Mouse (Mus musculus) adrenal gland (tissue): ENCODE results near the gene Apbb1ip.

Experiments used
- intact Hi-C: fragments of 180-260 bp; cut with DNase I; formaldehyde crosslinking; loops from one replicate; pipeline ENCODE4 v1.15.1; 2025

The Apbb1ip gene

DNA sequence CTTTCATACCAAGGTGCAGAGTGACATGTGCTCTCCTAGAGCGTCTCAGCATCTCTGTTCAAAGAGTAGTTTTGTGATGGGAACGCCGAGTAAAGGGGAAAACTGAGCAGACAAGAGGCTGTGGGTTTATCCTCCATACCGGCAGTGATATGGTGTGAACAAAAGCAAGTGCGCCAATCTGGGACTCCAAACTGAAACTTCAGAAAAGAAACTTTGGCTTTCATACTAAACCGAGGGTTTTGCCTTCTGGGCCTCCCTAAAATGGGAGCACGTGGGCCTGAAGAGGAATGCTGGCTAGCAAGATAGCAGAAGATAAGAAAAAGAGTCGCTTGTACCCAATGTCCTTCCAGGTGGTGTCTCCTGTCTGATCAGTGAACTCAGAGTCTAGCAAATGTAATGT lies 1.3 kb downstream of the Apbb1ip start:
- intact Hi-C loops = no loop called here

DNA sequence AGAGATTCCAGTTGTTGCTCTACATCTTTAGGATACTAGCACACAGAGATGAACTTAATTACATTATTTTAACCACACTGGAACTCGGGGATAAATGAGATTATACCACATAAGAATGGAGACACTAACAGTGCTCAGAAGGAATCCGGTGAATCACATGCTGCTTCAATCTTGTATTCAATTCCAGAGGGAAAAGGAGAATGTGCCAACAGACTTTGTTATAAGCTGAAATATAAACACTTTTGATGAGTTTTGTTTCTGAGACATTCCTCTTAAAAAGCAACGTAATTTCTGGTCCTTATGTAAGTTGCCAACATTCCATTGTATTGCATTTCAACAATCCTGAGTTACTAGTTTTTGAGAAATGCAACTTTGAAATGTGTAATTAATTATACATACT lies 1.8 kb downstream of the Apbb1ip start:
- intact Hi-C loops = no loop called here

DNA sequence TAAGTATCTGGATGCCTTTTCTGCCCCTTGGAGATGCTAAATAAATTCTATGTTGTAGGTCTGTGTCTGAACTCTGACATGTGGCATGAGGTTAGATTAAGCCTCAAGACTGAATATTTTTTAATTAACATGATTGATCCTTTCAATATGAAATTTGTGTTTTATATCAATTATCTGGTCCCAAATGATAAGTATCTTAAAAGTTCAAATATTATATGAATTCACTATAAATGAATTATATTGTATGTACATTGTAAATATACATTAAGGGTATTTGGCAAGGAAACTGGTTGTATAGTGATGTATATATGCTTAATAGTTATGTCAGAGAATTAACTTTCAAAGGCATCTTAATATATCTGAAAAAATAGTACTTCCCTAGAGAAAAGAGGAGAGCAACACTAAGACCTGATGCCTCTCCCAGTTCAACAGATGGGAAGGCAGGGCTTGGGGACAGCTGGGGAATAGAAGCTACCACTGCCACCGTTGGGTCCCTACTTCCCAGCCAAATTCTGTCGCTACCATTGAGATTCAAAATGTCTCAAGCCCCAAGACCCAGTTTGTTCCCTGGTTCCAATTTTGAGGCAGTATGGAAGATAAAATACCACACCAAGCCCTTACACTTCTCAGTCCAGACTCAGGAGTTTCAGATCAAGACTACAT lies 2.8 kb downstream of the Apbb1ip start:
- intact Hi-C loops = no loop called here

DNA sequence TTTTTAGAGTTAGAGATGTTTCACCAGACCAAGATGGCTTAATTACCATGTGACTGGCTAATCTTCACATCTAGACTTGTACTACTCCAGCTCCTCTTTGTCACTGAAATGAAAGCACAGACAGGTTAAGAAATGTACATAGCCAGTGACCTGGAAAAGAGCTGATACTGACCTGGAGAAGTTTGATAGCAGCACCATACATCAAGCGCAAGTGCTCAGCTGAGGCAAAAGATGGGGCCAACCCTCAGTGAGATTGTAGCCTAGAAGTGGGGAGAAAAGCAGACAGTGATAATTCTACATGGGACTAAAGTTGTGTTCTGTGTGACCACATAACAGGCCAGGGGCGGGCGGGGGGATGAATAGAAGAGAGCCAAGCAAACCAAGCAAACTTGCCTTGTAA lies 3.9 kb downstream of the Apbb1ip start:
- intact Hi-C loops = no loop called here

DNA sequence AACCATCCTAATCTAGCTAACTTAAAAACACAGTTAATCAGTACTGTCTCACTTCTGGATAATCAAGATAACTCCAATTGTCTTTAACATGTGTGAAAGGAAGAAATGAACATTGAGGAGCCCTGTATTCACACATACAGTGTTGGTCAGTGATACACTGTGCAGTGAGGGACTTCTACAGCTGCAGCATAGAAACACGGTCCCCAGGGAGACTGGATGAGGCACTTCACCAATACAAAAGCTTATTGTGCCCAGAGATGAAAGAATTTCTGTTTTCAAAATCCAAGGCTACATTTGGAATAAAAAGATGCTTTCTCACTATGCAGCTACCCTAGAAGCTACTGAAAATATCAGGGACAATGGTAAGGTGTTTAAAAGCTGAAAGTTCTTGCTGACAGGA lies 7.0 kb downstream of the Apbb1ip start:
- intact Hi-C loops = no loop called here

DNA sequence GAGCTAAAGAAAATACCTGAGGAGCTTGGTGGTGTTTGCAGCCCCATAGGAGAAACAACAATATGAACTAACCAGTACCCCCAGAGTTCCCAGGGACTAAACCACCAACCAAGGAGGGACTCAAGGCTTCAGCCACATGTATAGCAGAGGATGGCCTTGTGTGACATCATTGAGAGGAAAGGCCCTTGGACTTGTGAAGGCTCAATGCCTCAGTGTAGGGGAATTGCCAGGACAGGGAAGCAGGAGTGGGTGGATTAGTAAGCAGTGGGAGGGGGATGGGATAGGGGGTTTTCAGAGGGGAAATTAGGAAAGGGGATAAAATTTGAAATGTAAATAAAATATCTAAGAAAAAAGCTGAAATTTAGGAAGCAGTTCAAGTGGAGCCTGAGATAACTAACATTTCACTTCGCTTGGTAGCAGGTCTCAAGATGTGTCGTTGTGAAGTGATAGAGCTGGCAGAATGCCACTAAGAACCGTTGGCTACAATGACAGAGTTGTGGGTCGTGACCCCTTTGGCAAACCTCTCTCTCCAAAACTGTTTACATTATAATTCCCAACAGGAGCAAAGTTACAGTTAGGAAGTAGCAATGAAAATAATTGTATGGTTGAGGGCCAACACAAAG lies 7.6 kb downstream of the Apbb1ip start:
- intact Hi-C loops = no loop called here

DNA sequence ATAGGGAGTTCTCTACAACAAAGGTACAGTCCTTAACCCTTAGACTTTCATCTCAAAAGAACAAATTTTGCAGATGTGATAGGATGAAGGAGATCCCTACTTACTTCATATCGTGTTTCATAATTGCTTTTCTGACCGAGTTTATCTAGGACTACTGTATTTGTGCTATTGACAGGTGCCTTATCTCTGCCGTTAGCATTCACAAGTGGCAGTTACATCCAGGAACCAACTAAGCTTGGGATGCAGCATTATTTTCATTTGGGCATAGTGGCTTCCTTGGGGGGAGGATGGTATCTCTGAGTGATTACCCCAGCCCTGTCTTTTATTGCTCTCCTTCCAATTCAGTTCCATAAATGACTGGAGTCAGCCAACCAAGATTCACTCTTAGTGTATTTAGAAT lies 8.2 kb downstream of the Apbb1ip start:
- intact Hi-C loops = no loop called here

DNA sequence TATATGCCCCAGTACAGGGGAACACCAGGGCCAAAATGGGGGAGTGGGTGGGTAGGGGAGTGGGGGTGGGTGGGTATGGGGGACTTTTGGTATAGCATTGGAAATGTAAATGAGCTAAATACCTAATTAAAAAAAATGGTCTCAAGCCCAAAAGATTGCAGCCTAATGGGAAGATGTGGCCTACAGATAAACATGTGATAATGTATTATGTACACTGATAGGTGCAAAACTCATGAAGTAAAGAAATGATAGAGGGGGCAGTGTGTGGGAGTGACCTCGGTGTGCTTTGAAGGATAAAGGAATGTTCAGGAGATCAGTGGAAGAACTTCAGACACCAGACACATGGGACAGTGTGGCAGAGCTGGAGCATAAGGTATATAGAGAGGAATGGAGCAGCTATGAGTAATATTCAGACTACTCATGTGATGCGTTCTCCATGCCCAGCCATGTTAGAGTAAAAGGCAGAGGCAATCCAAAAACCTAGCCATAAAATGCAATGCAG lies 9.3 kb downstream of the Apbb1ip start:
- intact Hi-C loops = no loop called here

DNA sequence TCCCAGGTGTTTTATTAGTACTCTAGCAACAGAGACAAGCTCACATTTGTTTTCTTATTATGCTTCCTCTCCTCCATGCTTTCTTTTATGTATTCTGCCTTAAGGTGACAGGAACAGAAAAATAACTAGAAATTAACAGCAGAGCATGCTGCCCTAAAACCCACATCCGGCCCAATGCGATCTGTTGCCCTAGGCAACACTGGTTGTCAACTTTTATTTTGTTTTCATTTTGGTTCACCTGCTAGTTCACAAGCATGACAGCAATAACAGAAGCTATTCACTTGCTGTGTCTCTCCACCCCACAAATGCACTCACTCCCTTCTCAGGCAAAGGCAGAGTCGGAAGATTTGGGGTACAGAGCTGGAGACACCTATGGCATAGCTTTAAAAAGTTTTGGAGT lies 10.3 kb downstream of the Apbb1ip start:
- intact Hi-C loops = no loop called here

DNA sequence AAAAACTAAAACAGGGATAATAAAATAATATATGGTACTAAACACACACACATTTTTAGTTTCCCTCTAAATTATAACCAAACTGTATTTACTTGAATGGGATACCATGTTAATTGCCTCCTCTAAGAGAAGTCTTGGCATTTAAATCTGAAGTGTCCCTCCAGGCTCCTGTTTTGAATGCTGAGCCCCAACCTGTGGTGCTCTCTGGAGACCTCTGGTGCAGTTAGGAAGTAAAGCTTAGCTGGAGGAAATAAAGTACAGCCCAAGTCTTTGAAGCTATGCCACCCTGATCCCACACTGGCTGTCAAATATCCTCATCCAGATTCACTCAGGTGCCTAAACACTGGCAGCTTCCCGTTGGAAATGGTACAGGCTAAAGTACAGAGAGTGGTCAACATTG lies 10.9 kb downstream of the Apbb1ip start:
- intact Hi-C loops = no loop called here

DNA sequence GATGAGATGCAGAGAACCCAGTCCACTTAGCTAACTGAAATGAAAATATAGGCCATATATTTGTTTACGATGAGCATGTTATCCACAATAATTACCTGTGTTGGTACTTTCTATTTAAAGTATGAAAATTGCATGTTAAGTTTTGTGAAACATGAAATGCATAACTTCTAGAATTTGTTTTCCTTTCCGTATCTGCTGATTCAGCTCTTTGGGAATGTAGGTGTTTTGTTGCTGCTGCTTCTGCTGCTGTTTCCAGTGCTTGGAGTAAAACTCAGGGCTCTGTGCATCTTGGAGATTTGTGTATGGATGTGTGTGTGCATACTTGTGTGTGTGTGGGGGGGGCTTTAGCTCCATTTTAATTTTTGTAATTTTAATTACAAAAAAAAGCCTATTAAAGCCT lies 14.8 kb downstream of the Apbb1ip start:
- intact Hi-C loops = no loop called here

DNA sequence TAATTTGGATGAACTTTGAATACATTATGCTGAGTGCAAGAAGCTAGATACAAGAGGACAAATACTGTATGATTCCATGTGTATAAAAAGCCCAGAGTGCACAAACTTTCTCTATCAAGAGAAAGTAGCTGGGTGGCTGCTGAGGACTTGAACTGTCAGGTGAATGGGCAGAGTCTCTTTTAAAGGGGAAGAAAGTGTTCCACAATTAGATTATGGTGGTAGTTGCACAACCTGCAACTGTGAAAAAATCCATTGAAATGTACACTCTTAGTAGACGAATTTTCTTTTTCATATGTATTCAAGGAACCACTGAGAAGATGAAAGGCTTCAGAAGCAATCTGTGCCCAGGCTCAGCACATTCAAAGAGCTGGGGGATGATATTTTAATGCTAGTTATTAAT lies 15.7 kb downstream of the Apbb1ip start:
- intact Hi-C loops = no loop called here

DNA sequence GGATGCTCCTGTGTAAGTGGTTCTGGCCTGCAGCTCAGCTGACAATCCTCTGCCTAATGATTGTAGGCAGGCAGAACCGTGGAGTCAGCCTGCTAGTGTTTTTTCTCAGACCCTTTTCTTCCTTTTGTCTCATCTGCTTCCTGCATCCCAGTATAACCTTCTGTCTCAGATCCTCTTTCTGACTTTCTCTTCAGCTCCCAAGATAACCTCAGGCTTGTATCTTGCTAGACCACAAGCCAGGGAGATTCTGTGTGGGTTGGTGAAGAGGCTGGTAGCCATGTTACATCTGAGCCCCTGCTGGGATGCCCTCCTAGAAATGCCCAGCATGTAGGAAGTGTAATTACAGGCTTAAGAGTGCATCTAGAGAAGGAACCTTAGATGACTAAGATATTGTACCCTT lies 16.5 kb downstream of the Apbb1ip start:
- intact Hi-C loops = no loop called here

DNA sequence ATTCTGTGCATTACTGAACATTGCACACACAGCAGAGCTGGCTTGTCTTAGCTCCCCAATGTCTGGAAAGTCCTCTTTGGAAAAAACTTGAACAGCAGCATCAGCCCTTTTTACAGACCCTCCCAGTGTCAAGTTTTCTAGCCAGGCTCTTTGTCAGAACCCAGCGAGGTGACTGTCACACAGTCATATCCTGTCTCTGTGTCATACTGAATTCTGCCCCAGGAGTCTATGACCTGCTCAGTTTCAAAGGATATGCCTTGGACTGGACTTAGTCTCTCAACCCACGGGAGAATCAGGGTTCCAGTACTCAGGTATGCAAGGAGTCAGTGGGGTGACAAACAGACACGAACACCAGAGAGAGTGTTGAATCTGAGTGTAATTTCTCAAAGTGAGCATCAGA lies 21.2 kb downstream of the Apbb1ip start:
- intact Hi-C loops = no loop called here

DNA sequence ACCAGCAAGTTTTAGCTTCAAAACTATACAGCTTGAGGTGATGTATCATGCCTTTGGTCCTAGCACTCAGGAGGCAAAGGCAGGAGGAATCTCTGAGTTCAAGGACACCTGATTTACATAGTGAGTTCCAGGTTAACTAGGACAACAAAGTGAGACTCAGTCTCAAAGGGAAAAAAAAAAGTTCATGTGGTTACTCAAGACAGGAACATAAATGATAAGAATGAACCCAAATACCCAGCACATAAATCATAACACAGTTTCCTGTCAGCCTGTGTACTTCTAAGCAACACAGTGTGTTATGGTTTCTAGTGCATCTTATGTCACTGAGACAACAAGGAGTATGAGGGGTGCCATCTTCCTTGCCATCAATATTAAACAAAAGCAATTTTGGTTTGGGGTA lies 22.6 kb downstream of the Apbb1ip start:
- intact Hi-C loops = no loop called here

DNA sequence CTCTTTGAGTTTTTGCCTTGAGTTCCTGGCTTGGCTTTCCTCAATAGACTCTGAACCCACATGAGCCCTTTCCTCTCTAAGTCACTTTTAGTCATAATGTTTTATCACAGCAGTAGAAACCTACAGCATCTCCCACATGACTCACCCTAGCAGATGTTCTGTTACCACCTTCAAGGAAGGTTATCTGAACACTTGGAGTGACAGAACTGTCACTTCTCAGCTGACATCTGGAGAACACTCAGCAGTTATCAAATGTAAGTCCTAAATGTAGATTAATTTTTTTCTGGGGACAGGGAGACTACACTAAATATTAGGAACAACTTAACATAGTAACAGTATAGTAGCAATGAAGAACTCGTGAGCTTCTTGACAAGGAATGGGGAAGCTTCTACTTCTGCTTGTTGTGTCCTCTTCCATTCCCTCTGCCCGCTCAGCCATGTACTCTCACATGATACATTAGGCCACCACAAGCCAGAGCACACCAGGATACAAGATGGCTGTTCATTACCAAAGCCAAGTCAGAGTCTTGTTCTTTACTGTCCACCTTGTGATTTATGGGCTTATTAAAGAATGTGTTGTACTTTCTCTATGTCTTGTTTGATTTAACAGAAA lies 25.6 kb downstream of the Apbb1ip start:
- intact Hi-C loops = no loop called here

DNA sequence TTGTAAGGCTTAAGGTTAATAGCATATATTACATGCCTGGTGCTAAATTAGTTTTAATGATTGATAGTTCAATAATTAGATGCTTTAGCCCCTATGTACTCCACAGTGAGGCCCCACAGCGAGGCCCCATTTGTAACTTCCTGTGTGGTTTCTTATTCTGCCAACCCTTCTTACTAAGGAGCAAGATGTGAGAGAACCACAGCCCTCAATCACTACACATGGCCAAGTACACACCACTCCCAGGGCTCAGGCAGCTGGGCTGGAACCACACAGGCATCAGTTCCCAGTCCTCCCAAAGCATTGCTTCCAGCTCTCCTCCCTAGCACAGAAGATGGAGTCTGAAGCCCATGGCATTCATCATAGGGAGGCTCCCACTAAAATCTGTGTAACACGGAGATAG lies 31.7 kb downstream of the Apbb1ip start:
- intact Hi-C loops = no loop called here

DNA sequence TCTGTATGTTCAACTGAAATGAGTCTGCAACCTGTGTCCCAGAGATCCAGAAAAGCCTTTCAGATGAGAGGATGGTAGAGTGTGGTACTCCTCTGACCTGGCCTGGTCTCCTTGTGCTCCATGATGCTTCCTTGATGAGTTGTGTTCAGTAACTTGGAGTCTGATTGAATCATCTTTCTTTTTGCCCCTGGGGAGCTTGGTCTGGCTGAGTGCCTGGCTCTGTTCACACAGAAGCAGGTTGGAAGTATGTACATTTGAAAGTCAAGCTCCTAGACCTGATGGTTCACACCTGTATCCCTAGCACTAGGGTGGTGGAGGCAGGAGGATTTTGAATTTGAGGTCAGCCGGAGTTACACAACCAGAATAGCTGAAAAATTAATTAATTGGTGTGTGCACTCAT lies 32.7 kb downstream of the Apbb1ip start:
- intact Hi-C loops = no loop called here

DNA sequence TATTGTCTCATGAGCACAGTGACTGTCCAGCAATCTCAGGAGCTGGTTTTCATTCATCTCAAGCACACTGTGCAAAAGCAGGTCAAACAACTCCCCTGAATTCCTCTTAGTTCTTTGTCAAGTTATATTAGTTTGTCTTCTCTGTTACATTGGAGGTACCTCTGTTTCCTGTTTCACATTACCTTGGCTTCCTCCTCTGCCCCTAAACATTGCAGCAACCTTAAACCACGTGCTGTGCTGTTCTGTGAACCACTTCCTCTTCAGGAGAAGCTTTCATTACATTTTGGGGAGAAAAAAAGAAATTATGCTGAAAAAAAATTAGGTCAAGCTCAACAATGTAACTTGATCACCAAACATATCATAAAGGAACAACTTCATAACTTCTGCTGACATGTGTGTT lies 33.4 kb downstream of the Apbb1ip start:
- intact Hi-C loops = no loop called here

DNA sequence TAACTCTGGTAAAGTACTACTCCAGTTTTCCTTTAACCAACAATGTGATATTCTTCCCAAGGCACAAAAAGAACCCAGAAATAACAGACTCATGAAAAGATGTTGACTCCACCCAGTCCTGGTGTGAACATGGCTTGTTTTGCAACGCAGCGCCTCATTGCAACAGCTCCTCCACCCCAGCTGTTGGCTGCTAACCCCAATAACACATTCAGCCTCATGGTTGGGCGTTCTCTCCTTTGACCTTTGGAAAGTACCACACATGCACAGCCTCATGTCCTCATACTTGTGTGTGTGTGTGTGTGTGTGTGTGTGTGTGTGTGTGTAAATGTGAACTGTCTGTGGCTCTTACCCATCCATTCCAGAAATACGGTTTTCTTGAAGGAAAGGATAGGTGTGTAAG lies 37.0 kb downstream of the Apbb1ip start:
- intact Hi-C loops = no loop called here

DNA sequence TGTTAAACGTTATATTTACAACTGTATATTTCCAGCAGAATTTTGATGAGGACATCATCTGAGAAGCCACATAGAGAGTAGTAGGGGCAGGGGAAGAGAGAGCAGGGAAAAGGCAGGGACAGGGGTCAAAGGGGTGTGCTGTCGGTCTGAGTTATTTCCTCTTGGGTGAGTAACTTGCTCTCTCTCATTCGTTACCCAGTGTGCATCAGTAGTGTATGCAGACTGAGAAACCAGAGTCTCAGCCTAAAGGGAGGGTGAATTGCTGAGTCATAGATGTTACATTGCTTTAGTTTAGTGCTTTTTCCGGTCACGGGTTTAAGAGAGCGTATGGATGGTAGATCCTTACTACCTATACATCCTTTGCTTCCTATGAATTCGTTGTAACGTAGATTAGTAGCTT lies 37.6 kb downstream of the Apbb1ip start:
- intact Hi-C loops = no loop called here

DNA sequence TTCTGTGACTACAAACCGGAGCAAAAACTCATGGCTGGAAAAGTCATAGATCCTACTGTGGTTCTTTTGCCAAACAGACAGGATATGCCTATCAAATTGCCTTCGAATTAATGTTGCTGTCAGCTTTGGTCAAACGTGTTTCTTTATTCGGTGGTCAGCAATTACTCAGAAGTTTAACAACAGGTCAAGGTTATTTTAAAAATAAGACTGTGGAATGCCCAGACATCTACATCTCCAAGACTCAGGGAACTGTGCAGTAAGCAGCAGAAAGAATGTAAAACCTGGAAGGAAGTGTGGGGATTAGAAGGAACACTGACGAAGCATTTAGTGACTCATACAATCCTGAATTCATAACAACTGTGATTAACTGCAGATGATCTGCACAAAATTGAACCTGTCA lies 40.0 kb downstream of the Apbb1ip start:
- intact Hi-C loops = no loop called here

DNA sequence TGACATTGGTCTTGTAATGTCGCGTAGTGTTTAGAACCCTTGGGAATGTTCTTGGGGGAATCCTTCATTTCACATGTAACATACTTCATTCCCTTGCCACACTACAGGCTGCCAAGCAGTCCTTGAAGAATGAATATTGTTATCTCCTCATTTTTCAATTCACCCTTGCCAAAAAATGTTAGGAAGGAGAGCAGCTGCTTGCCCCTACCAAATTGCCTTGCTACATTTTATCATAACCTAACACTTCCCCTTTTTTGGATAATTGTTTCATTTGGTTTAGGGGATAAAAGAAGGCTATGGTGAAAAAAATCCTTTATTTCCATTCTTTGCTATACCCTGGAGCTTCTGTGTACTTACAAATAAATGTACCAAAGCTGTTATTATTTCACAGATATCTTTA lies 41.8 kb downstream of the Apbb1ip start:
- intact Hi-C loops = no loop called here
